Mouse (Mus musculus): ENCODE data around the gene BC034090.
"Not testable (repeated sequence)": the region's sequence is repeated elsewhere in the genome, so short reads cannot be mapped to it uniquely, and the experiment has no call there.

The BC034090 gene

GRCm38 (mm10) chr1:155243797-155244770, at the start of gene BC034090:
Gene BC034090, minus strand, starts transcription at chr1:155244444.
- no peak for DNase-seq (ENCODE audit: low read depth, low spot score)

GRCm38 (mm10) chr1:155293446-155293845, 49.2 kb upstream of the BC034090 start:
- peak; percentile 60 for DNase-seq (ENCODE audit: low read depth, low spot score)

DNA sequence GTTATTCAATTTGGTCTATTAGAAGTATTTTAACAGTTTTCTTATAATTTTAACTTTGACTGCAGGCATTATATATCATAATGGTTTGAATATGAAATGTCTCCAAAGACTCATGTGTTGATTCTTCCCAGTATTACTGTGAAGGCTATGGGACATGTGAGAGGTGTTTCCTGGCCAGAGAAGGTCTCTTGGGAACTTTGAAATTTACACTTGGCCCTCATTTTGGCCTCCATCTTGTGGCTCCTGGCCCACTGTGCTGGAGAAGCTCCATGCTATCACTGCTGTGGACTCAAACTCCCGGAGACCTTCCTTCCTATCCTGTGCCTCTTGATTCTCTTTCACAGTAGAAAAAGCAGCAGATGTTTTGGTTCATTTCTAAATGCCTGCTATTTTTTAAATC, 45.2 kb upstream of the BC034090 start:
- DNase-seq (ENCODE audit: low read depth, low spot score), result no peak

GRCm38 (mm10) chr1:155288033-155288432, 43.8 kb upstream of the BC034090 start:
- DNase-seq (ENCODE audit: low read depth, low spot score), result no peak

DNA sequence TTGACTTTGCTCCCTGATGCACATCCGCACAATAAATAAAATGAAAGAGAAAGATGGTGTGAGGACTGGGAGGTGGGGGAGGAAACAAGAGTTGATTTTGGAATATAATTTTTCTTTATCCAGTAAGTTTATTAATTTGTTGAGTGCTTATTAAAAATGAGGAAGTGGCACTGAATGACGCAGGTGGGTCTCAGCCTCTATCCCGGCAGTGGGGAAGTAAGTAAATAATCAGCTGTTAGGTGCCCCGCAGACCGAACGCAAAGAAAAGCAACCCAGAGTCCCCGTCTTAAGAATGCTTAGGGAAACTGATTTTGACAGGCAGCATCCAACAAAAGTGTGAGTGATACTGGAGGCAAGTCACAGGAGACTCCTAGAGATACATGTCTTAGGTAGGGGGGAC, 39.6 kb upstream of the BC034090 start:
- DNase-seq (ENCODE audit: low read depth, low spot score), result no peak

- peak; percentile 39 for DNase-seq (ENCODE audit: low read depth, low spot score)
These were observed 37.0 kb upstream of the BC034090 start for GRCm38 (mm10) chr1:155281003-155281793.

- DNase-seq (ENCODE audit: low read depth, low spot score), result no peak
These were observed 36.1 kb upstream of the BC034090 start for GRCm38 (mm10) chr1:155280306-155280705.

- DNase-seq (ENCODE audit: low read depth, low spot score), result no peak
These were observed 32.3 kb upstream of the BC034090 start for GRCm38 (mm10) chr1:155276381-155277033.

DNA sequence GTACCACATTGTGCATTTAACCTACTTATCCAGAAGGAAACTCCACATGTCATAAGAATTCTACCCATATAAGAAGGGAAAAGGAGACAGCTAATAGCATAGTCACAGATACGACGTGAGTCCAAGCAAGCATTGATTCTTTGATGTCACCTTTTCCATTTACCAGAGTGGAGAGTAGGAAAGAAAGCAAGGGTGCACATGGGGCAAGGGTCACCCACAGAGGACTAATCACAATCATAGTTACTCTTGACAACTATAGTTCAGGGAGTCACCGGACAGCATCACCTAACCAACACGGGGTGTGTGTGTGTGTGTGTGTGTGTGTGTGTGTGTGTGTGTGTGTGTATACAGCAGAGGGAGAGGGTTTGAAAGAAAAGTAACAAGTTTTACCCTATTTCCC, 31.5 kb upstream of the BC034090 start:
- no peak for DNase-seq (ENCODE audit: low read depth, low spot score)

DNA sequence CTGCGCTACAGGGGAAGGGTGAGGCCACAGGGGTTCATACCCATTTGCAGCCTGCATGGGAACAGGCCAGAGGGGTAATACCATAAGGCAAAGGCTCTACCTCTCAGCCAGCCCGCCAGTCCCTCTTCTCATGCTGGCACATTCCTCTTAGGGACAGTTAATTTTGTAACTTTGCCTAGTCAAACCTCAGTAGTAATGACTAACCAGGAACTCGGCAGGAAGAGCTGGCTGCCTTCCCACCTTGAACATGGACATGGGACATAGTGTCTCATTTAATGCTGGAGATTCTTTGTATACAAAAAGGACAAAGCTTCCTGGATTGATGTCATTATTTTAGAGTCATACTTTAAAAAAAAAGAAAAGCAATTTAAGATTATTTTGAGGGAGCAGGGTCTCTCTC, 30.7 kb upstream of the BC034090 start:
- DNase-seq (ENCODE audit: low read depth, low spot score), result no peak

DNA sequence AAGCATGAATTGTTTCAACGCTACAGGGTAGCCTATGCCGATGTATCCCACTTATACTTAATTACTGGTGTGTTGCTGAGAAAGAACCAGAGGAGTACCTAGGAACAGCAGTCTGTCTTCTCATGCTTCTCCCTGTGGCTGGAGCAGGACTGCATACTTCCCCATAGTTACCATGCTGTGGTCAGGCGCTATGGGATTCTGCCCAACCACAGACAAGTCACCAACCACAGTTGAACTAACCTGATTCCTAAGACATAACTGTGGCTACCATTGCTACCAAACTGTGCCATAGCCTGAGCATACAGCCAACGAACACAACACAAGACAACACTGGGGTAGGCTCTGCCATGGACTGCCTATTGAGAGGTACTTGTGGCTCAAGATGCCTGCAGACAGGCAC, 28.7 kb upstream of the BC034090 start:
- no peak for DNase-seq (ENCODE audit: low read depth, low spot score)

GRCm38 (mm10) chr1:155262496-155262895, 18.3 kb upstream of the BC034090 start:
- not testable (repeated sequence) for DNase-seq (ENCODE audit: low read depth, low spot score)

DNA sequence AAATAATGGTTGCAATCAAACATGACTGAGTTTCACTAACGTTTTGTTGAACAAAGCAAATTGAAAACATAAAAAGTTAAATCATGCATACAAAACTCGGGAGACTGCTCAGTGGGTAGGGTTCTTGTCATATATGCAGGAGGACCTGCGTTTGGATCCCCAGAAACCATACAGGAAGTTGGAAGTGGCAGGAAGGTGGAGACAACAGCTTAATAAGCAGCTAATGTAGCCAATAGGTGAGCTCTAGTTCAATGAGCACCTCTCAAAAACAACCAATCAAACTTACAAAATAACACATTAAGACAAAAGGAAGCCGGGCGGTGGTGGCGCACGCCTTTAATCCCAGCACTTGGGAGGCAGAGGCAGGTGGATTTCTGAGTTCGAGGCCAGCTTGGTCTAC, 10.1 kb upstream of the BC034090 start:
- DNase-seq (ENCODE audit: low read depth, low spot score), result no peak

DNA sequence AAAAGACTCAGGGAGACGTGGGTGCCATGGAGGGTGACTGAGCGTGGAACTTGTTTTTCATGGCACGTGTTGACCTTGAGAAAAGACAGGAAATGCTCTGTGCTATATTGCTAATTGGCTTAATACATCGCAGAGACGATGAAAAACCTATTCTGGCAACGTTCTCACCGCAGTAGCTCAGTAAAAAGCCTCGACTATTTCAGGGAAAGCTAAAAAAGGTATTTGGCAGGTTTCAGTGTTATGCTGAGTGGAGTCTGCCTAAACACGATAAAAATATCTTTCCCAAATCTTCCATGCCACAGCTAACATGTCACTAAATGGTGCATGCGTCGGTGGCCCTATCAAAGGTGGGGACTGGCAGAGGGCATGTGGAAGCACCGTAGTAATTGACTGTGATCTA, 8.9 kb upstream of the BC034090 start:
- no peak for DNase-seq (ENCODE audit: low read depth, low spot score)

- DNase-seq (ENCODE audit: low read depth, low spot score), result no peak
These were observed 8.4 kb upstream of the BC034090 start for GRCm38 (mm10) chr1:155252631-155253121.

GRCm38 (mm10) chr1:155251596-155251995, 7.4 kb upstream of the BC034090 start:
- DNase-seq (ENCODE audit: low read depth, low spot score), result no peak

DNA sequence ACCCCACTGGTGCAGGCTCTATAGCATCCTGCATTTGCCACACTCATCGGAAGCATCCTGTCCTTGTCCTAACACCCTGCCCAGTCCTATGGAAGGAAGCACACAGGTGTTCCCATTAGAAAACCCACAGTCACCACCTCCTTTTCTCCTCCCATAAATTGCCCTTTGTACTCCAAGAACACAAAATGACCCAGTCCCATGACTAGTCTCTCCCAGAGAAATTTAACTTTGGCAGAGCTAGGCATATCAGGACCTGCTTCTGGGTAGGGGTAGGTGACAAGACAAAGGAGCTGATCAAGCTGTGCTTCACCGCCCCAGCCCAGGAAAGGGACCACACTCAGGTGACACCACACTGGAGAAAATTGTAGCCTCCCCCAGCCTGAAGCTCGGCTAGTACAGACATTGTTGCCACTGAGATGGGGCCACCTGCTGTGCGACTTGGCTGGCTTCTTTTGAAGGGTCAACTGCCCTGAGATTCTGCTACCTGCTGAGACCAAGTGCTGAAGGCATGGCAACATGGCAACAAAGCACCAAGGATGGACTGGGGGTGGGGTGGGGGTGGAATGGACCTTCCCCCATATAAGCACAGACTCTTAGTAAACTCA, 6.4 kb upstream of the BC034090 start:
- no peak for DNase-seq (ENCODE audit: low read depth, low spot score)

GRCm38 (mm10) chr1:155249896-155250295, 5.7 kb upstream of the BC034090 start:
- DNase-seq (ENCODE audit: low read depth, low spot score), result no peak

DNA sequence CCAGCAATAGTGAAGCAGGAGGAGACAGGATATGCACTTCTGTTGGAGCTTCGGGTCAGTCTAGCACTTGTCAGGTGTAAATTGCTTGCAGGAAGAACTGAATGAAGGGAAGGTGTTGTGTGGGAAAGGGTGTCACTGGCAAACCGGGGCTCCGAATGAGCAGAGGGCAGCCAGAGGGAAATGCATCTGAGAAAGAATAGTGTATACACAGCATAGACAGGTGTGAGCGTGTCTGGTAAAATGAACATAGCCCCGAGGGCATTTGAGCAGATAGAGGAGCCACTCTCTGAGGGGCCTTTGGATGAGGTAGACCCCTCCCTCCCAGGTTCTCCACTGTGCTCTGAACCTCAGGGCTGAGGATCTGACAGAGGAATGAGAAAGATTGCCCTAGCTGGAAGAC, 3.8 kb upstream of the BC034090 start:
- DNase-seq (ENCODE audit: low read depth, low spot score), result no peak

DNA sequence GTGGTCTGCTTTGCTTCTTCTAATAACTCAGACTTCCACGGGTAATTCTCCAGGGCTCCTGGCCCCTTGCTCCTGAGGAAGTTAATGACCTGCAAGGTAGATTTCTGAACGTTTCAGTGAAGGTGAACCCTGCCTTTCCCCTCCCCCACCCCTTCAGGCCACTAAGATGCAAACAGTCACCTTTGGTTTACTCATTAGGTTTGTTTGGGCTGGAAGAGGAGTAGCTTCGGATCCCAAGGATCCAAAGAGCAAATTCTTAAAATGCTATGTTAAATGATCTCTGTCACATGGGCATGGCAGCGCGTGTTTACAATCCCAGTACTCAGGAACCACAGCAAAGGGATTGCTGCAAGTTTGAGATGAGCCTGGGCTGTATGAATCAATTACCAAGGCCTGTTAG, 3.2 kb upstream of the BC034090 start:
- no peak for DNase-seq (ENCODE audit: low read depth, low spot score)

DNA sequence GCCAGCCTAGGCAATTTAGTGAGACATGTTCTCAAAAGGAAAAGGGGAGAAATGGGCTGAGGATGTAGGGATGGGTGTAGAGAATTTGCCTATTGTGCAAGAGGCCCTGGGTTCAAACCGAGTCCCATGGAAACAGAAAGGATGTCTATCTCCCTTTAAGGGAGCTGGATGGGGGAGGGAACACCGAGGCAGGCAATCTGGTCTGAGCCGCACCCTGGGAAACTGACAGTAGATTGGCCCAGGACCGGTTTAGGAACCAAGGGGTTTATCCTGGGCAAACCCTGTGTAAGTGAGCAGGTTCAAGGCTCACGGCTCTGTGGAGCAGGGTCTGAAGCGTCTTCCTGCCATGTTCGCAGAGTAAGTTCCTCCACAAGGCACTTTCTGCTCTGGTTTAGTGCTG, 1.3 kb upstream of the BC034090 start:
- DNase-seq (ENCODE audit: low read depth, low spot score), result no peak
